Comparison of ENCODE assay signal across 7 mouse cellular contexts in the genomic region with DNA sequence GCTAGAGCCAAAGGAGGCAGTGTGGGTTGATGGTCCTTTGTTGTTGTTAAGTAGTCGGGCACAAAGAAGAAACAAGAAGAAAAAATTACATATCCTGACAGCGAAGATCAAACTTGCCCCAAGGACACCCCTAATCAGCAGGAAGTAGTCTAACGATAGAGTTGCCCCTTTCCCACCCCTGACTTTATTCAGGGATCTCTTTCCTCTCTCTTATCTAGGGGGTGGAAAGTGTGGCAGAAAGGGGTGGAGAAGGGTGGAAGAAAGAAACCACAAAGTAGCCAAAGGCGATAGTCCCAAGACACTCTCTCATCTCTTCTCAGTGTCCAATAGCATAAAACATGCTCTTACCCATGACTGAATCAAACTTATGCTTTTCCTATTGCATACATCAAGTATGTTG. TPM values are rescaled to one million over a fixed set of nuclear protein-coding genes. Genes with fewer than 3 reads are reported as not detected.
DNase-seq lines count a peak whose midpoint lies in the region; ATAC-seq and TF ChIP-seq lines count a peak whose summit lies in the region.

No protein-coding gene starts in this region.

- H3K9me3 ChIP-seq in neural tube, embryonic 11.5 days (ENCODE audit: control insufficient read depth, low read length) = no peaks in the 10 kb centered on the region
- H3K9me3 ChIP-seq in forebrain, embryonic 14.5 days (replicated peaks; ENCODE audit: control insufficient read depth, low read length) = no peaks in the 10 kb centered on the region
- no peaks in the 10 kb centered on the region for H3K9me3 ChIP-seq in liver, embryonic 11.5 days (ENCODE audit: control insufficient read depth, low read length)
- no peaks in the 10 kb centered on the region for H3K9me3 ChIP-seq in stomach, postnatal 0 days (ENCODE audit: control insufficient read depth, low read length)

- H3K27me3 ChIP-seq in neural tube, embryonic 11.5 days (ENCODE audit: control insufficient read depth, insufficient read depth, low read length) = peaks cover 3% of the 10 kb centered on the region; the same call in 1 of the 2 replicates
- 0 out of 2 replicates have a peak, but pooled peaks cover 7% of the 10 kb centered on the region for H3K27me3 ChIP-seq in forebrain, embryonic 14.5 days (replicated peaks; ENCODE audit: control insufficient read depth, insufficient read depth, low read length)
- H3K27me3 ChIP-seq in liver, embryonic 11.5 days (replicated peaks; ENCODE audit: control insufficient read depth, insufficient read depth, low read length) = peaks cover 7% of the 10 kb centered on the region
- H3K27me3 ChIP-seq in stomach, postnatal 0 days (ENCODE audit: control insufficient read depth, insufficient read depth, low read length) = no peaks in the 10 kb centered on the region

- no peak for DNase-seq in neural tube, embryonic 11.5 days (ENCODE audit: low spot score)
- DNase-seq in neural tube, embryonic 10.5 days (ENCODE audit: extremely low spot score, low spot score) = no peak
- no peak for DNase-seq in forebrain, embryonic 14.5 days (ENCODE audit: low spot score)
- DNase-seq in liver, embryonic 11.5 days (ENCODE audit: low spot score) = no peak
- DNase-seq in stomach, postnatal 0 days (ENCODE audit: low spot score) = no peak
- DNase-seq in c-Kit-positive CD71-positive TER-119-positive erythroid progenitor cells, embryonic 14.5 days (ENCODE audit: low spot score) = no peak
- DNase-seq in kidney, adult 8-10 months = no peak

- TF ChIP-seq CTCF in stomach, postnatal 0 days (IDR thresholded peaks at IDR 0.05; ENCODE audit: low read depth) = no peak

- H3K4me3 ChIP-seq in neural tube, embryonic 11.5 days (ENCODE audit: low read depth, low read length) = 0 out of 2 replicates have a peak overlapping the region, but pooled peaks have one; percentile 98
- H3K4me3 ChIP-seq in forebrain, embryonic 14.5 days (ENCODE audit: low read depth, low read length) = peak overlapping the region; percentile 97
- H3K4me3 ChIP-seq in liver, embryonic 11.5 days (ENCODE audit: low read depth, low read length) = peak overlapping the region; percentile 79
- H3K4me3 ChIP-seq in stomach, postnatal 0 days (ENCODE audit: low read depth, low read length) = peak overlapping the region; percentile 88

- peak overlapping the region; percentile 82 for H3K4me2 ChIP-seq in neural tube, embryonic 11.5 days (ENCODE audit: low read depth)
- H3K4me2 ChIP-seq in forebrain, embryonic 14.5 days (ENCODE audit: low read length) = peak overlapping the region; percentile 81
- H3K4me2 ChIP-seq in liver, embryonic 11.5 days = peak overlapping the region; percentile 92
- peak overlapping the region; percentile 62 for H3K4me2 ChIP-seq in stomach, postnatal 0 days (replicated peaks; ENCODE audit: low read depth)

- H3K36me3 ChIP-seq in neural tube, embryonic 11.5 days (ENCODE audit: control insufficient read depth, insufficient read depth, low read length) = no peaks in the 10 kb centered on the region
- no peaks in the 10 kb centered on the region for H3K36me3 ChIP-seq in forebrain, embryonic 14.5 days (ENCODE audit: control insufficient read depth, insufficient read depth, low read length)
- H3K36me3 ChIP-seq in liver, embryonic 11.5 days (ENCODE audit: control insufficient read depth, insufficient read depth, low read length) = no peaks in the 10 kb centered on the region
- no peaks in the 10 kb centered on the region for H3K36me3 ChIP-seq in stomach, postnatal 0 days (ENCODE audit: control insufficient read depth, insufficient read depth, low read length)

- H3K4me1 ChIP-seq in neural tube, embryonic 11.5 days (ENCODE audit: control insufficient read depth, insufficient read depth, low read length) = peaks cover 11% of the 10 kb centered on the region
- H3K4me1 ChIP-seq in forebrain, embryonic 14.5 days (ENCODE audit: control insufficient read depth, insufficient read depth, low read length) = peaks cover 15% of the 10 kb centered on the region
- H3K4me1 ChIP-seq in liver, embryonic 11.5 days (replicated peaks; ENCODE audit: control insufficient read depth, insufficient read depth, low read length) = peaks cover 37% of the 10 kb centered on the region
- H3K4me1 ChIP-seq in stomach, postnatal 0 days (replicated peaks; ENCODE audit: control insufficient read depth, insufficient read depth) = 0 out of 2 replicates have a peak, but pooled peaks cover 2% of the 10 kb centered on the region

- ATAC-seq in neural tube, embryonic 11.5 days (ENCODE audit: insufficient read depth, low FRiP score, low TSS enrichment) = no peak
- ATAC-seq in forebrain, embryonic 14.5 days = no peak
- no peak for ATAC-seq in liver, embryonic 11.5 days (replicated peaks; ENCODE audit: low FRiP score)
- no peak for ATAC-seq in stomach, postnatal 0 days (ENCODE audit: low FRiP score, low TSS enrichment)

- H3K9ac ChIP-seq in neural tube, embryonic 11.5 days (ENCODE audit: low read length) = no peak overlapping the region
- peak overlapping the region; percentile 47; the same call in 1 of the 2 replicates for H3K9ac ChIP-seq in forebrain, embryonic 14.5 days (ENCODE audit: low read length)
- no peak overlapping the region for H3K9ac ChIP-seq in liver, embryonic 11.5 days (ENCODE audit: low read depth, low read length)
- H3K9ac ChIP-seq in stomach, postnatal 0 days (ENCODE audit: low read length) = no peak overlapping the region; the same call in 1 of the 2 replicates

- TF ChIP-seq EP300 in stomach, postnatal 0 days (optimal IDR thresholded peaks at IDR 0.05) = no peak

- 65% methylated on average over 4 of the region's 4 CpGs for WGBS in neural tube, embryonic 11.5 days
- 69% methylated on average over 4 of the region's 4 CpGs for WGBS in forebrain, embryonic 14.5 days
- 23% methylated on average over 4 of the region's 4 CpGs for WGBS in liver, embryonic 11.5 days
- WGBS in stomach, postnatal 0 days = 39% methylated on average over 4 of the region's 4 CpGs

- no peak overlapping the region for H3K27ac ChIP-seq in neural tube, embryonic 11.5 days (ENCODE audit: low read depth, low read length)
- no peak overlapping the region for H3K27ac ChIP-seq in forebrain, embryonic 14.5 days (ENCODE audit: low read depth, low read length)
- no peak overlapping the region; the same call in 1 of the 2 replicates for H3K27ac ChIP-seq in liver, embryonic 11.5 days (ENCODE audit: low read depth, low read length)
- 0 out of 2 replicates have a peak overlapping the region, but pooled peaks have one; percentile 4 for H3K27ac ChIP-seq in stomach, postnatal 0 days (replicated peaks)

RNA-seq across cellular contexts. Expression of a gene that starts 1.9 kb away (rescaled TPM):
- 39.8 and 41.3 TPM in 2 replicates for polyA plus RNA-seq in neural tube, embryonic 11.5 days (2014; fragmentation: Nextera tagmentation; extraction: Ambion mirVana)
- 28.2 and 35.2 TPM in 2 replicates for polyA plus RNA-seq in forebrain, embryonic 14.5 days (2014; fragmentation: Nextera tagmentation; extraction: Ambion mirVana)
- polyA plus RNA-seq in liver, embryonic 11.5 days (2014; fragmentation: Nextera tagmentation; extraction: Ambion mirVana) = 51.0 and 58.7 TPM in 2 replicates
- polyA plus RNA-seq in stomach, postnatal 0 days (2015; fragmentation: Nextera tagmentation; extraction: Ambion mirVana) = 22.6 and 25.2 TPM in 2 replicates
